Mouse (Mus musculus) lung, postnatal 0 days (tissue): ENCODE measurements at regions not wholly inside any gene's neighbourhood (a gene's known extent, or its start where the extent isn't known, plus 50 kb on each side); places are given as distances from the start of the nearest gene placed in this dataset.

Experiments
- CTCF ChIP-seq: IDR thresholded peaks from 2 replicates; pipeline ENCODE4 v1.5.1; 2016; ENCODE audit warnings: antibody characterized with exemption, mild to moderate bottlenecking
- EP300 ChIP-seq: IDR thresholded peaks from 2 replicates; pipeline ENCODE4 v1.6.1; 2016; ENCODE audit warnings: antibody characterized with exemption, mild to moderate bottlenecking, control low read depth

- TF ChIP-seq EP300 (no peak), CTCF (no peak)
Measured at GRCm38 (mm10) chr13:47916456-47916855, 344.6 kb upstream of the Id4 start.
